Mouse (Mus musculus) fibroblast of lung, adult 2 months (primary cell): ENCODE measurements at regions not wholly inside any gene's neighbourhood (a gene's known extent, or its start where the extent isn't known, plus 50 kb on each side); places are given as distances from the start of the nearest gene placed in this dataset.
A peak's percentile ranks its signal among the peaks of the same experiment; 100 is the strongest.

Experiments
- DNase-seq: peaks from one replicate; pipeline ENCODE4 v3.0.0-alpha.2; 2011; ENCODE audit warnings: low read depth

DNA sequence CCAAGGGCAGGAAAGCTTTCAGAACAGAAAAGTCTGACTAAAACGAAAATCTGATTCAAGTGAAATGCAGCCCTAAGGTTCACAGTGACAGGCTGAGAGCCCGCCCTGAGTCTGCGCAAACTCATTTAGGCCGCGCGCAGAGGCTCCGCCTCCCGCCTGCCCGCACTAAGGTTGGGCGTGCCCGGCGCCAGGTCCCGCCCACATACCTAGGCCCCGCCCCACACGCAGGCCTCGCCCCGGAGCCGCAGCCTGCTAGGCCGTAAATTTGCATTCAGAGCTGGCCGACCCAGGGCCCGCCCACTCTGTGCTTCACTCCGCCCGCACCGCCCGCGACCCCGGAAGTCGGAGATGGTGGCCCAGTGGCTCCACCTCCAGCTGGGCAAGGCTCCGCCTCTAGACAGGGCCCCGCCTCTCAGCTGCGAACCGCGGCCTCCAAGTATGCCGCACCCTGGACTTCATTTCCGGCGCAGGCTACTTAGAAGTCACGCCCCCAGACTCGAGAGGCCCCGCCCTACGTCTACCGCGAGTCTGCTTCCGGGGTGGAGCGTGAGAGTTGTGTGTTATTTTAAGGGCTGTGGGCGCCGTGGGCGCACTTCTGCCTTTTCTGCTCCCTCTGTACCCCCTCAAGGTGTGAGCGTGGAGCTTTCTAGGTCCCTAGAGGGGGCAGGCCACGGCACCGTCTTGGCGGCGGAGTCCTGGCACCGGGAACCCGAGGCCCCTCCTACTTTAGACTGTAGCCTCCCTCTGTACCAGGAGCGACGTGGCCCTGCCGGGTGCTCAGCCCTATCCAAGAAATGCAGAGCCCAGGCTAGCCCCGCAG, 52.3 kb upstream of the Wnt7b start:
- DNase-seq: peak; percentile 98

DNA sequence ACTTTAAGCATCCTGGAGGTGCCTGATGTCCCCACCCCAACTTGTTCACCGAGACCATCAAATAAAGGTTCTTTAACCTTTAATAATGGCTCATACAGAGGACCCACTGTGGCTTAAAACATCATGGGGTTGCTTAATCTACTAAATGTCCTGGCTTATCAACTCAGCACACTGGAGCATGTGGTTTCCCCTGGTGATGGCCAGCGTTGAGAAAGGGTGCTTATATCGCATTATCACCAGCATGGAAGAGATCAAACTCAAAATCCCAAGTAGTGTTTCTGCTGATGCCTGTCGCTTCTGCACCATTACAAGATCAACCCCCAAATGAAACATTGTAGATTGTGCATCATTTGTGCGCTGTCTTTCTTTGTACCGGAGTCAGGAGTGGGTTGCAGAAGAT, 53.2 kb upstream of the Wnt7b start:
- no peak for DNase-seq

DNA sequence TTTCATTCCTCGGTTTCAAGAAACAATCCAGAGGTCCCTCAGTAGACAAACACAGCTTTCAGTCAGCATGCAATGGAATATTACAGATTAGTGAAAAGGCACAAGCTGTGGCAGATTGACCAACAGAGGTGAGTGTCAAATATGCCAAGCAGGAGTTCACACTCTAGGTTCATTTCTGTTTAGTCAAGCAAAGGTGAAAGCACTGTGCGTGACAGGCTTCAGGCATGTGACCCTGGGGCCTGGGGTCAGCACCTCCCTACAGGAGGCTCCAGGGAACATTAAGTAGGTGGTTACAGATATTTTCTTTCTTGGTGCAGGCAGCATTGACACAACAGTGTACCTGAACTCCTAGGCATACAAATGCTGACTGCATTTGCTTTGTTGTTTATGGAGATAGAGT, 57.3 kb upstream of the Wnt7b start:
- no peak for DNase-seq

DNA sequence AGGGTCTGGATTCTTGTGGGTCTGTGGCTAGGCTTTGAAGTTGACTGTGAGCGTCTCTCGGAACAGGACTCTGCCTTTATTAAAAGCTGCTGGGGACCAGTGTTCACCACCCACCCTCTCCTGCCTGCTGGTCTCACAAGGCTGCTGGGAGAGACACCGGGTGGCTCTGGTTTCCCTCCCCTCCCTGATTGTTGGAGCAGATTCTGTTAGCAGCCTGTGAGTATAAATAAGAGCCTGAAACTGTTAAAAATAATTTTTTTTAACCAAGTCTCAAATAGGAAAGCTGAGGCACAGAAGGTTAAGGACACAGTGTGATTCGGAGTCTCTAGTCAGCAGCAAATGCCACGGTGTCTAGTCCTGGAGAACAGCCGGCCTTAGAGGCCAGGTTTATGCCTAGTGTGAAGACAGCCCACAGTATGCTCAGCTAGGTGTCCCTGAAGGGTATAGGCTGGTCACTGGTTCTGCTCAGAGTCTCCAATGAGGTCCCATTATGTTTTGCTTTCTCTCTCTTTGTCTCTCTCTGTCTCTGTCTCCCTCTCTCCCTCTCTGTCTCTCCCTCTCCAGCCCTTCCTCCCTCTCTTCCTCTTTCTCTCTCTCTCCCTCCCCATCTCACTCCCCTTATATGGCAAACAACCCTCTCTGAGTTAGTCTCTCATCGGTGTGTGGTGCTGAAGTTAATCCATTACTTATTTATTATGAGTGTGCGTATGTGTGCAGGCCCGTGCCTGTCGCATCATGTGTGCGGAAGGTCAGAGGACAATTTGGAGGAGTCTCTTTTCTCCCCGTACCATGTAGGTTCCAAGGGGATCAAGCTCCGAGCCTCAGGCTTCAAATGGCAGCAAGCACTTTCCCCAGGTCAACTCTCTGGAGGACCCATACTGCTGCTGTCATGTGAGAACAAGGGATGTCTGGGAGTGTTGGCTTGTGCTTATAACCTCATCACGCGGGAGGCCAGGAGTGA, 59.1 kb upstream of the Wnt7b start:
- no peak for DNase-seq

DNA sequence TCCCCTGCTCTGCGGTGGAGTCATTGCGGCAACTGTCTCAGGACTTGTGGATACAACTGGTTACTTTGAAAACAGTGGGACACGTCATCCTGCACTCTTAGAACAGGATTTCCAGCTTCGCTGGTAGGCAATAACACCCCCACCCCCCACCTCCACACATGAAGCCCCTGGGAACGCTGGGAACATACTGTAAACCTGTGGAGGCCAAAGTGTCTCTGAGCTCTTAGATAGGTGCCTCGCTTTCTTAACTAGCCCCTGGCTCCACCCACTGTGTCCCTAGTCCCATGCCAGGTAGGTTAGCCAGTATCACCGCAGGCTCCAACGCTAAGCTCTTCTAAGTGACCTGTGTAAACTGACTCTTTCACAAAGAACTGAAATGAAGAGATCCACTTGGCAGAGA, 63.1 kb upstream of the Wnt7b start:
- no peak for DNase-seq

DNA sequence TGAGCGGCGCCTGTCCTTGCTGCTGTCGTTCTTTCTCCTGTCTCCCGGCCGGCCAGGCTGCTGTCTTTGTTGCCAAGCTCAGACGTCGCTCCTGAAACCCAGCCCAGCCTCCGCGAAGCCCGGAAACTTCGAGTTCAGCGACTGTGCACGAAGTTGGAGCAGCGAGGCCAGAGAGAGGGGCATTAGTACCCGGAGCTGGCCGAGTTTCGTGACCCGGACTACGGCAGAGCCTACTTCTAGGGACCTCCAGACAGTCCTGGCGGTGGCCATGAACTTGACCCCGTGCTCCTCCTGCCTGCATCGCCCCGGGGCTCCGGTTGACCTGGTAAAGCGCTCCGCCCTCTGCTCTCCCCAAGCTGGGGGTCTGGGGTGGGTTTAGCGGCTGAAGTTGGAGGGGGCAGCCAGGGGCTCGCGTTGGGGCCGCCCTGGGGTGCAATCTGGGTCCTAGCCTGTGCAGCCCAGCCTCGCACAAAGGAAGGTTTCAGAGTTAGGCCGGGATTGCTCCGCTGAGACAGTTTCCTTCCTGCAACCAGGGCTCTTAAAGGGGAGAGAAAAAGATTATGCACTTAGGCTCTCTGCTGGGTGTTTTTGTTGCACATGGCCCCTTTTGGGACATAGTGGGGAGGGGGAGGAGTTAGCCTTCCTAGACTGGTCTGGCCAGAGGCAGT, 63.8 kb upstream of the Wnt7b start:
- no peak for DNase-seq

DNA sequence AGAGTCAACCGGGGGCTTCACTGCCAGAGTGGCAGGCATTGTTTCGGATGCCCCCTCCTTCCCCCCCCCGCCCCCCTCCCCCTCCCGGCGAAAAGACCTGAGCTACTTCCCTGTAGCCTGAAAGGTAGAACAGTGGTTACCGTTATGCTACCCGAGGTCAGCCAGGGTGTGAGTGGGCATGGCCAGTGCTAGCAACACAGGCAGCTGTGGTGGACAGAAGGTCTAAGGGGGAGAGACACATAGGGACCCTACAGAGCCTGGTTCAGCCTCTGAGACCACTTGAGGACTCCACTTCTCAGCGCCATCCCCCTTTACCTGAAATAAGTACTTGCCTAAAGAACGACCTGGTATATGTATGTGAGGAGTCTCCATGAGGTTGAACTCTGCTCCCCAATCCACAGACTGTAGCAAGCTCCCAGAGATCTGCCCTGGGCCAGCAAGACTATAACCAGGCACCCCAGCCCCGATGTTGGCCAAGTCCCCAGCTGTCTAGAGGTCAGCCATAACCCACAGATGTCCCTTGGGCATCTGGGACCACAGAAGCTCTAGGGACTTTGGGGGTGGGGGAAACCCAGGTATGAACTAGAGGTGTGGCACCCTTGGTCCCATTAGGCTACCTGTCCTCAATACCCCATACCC, 64.5 kb upstream of the Wnt7b start:
- no peak for DNase-seq

DNA sequence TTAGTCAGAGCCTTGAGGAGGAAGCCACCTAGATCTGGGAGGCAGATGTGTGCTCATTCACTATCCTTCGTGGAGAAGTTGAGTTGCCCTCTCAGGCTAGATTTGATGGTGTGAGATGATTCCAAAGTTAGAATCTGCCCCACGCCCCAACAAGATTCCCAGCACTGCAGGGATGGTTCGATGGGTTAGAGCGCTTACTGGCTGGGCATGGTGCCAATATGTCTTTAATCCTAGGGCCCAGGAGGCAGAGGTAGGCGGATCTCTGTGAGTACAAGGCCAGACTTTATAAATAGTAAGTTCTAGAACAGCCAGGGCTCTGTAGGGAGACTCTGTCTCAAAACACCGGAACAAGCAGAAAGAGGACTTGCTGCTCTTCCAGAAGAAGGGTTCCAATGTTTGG, 65.3 kb upstream of the Wnt7b start:
- no peak for DNase-seq

DNA sequence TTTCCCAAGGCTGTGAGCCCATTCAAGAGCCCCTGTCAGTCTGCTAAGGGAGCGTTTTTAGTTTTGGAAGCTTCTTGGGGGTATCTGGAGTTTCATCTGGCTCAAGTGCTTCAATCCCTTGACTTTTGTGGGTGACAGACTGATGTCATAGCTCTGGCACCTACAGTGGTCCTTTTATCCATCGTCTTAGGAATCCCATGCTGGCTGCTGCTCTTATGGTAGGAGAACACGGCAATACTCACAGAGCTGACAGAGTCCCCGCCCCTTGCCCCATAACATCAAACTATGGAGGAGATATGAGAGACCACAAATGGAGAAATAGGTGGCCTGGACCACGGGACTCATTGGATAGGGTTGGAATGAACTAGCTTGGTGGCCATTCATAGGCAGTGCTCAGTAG, 68.0 kb upstream of the Wnt7b start:
- no peak for DNase-seq

DNA sequence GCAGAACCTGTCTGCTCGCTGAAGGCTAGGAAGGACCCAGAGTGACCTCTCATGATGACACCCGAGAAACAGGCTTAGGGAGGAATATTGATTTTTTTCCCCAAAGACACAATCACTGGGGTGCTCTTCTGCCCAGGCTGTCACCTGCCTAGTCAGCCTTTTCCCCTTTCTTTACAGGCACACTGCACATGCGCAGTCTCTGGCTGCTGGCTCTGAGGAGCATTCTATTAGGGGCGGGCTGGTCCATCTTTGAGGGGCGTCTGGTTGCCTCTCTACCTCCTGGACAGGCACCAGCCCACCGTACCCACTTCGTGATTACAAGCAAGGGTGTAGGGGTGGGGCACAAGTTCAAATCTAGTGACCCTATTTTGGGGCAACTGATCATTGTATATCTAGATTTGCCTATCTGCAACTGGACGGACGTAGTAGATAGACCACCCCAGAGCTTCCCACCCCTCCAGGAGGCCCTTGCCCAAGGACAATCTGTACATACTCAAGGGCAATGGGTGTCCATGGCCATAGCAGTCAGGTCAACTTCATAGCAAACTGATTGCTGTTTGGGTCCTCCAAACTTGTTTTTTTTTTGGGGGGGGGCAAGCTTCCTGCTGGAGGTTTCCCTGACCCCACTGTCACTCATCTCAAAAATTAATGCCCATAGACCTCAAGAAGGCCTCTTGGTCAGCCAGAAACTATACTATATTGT, 69.6 kb upstream of the Wnt7b start:
- no peak for DNase-seq

DNA sequence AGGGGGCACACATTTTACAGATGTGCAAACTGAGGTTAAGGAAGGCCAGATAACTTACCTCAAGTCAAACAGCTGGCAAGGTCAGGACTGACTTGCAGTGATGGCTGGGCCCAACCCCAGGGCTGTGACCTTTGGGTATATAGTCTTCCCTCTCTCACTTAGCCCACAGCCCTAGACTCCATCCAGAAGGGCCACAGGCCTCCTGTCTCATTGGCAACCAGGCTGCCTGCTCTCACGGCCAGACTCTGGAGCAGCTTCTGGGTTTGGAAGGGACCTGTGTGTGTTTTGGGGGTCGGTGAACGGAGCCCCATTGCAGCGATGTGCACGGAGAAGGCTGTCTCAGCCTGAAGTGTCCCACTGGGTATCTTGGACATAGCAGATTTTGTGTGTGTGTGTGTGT, 70.2 kb upstream of the Wnt7b start:
- DNase-seq: no peak

DNA sequence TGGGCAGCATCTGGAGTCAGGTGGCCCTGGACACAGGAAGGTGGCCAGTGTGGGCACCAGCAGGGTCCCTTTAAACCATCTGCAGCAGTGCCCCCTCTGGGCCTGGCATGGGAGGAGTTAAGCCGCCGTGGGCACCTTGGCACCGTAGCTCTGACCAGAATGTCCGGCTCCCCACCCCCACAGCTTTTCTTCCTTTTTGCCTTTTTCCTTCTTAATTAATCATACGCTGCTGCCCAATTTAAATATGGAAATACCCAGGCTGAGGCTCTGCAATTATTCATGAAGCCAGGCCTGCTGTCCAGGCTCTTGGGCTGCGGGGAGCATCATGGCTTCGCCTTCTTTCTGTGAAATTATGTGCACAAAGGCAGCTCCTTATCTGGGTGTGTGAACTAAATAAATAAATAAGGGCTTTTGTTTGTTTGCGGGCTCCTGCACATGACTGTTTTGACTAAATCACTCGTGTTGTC, 70.6 kb upstream of the Wnt7b start:
- DNase-seq: no peak

DNA sequence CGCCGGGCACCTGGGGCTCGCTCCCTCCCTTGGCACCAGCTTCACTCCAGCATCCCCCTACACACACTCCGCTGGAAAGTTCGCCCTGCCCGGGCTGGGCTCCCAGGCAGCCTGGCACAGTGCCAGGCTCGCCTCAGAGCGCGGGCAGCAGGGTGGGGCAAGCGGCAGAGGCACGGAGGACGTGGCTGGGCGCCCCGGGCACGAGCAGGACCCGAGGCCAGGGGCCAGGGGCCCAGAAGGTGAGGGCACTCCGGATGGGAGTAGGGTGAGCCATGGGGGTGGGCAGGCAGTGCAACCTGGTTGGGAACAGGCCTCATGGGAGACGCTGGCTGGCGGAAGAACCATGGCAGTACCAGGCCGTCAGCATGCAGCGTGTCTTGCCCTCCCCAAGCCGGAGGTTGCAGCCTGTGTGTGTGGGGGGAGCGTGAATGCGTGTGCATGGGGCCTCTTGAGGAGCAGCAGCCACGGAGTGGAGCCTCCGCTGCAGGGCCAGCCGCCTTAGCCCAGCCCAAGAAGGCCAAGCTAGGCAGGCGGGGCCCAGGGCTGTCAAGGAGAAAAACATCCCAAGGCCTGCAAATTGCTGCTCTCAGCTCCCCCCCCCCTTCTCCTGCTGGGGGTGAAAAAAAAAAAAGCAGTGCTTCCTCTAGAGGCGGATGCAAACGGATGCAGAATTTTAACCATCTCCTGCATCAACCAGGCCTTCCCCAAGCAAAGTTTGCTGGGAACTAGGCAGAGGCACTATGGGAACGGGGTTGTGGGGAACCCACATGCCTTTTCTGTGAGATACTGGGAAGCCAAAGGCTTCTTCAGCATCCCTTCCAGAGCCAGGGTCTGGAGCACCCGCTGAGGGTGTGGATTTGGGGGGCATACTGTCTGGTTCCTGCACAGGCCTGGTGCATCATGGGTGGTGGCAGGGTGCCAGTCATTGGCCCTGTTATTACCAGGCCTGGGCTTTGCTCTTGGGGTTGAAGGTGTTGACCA, 71.4 kb upstream of the Wnt7b start:
- peak; percentile 89 for DNase-seq

DNA sequence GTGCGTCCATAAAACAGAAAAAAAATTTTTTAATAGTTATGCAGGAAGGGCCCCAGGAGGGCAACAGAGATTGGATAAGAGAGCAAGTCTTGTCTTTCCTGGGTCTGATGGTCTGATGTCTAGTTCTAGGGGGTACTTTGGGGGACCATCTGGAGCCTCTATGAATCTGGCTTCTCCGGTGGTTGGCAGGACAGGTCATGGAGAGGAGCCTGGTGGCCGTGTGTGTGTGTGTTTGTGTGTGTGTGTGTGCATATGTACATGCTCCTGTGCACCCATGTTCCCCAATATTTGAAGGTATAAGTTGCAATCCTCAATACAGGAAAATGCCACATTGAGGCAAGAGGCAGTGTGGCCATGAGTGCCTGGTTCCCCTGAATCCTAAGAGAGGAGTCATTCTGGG, 72.5 kb upstream of the Wnt7b start:
- no peak for DNase-seq

DNA sequence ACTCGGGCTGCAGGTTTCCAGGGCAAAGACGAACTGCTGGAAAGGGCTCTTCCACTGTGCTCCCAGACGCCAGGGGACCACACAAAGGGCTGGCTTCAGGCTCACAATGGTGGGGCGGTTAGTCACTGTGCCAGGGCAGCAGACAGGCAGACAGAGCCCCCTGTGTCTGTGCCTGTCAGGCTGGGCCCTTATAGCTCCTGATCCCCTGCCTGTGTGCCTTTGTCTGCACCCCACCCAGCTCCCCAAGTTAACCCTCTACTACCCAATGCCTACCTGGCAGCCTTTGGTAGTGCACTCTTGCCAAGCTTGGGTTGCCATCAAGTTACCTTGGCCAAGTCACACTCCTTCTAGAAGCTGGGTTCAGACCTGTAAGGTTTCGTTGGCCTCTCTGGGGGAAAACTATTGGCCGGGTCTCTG, 73.5 kb upstream of the Wnt7b start:
- DNase-seq: peak; percentile 52

DNA sequence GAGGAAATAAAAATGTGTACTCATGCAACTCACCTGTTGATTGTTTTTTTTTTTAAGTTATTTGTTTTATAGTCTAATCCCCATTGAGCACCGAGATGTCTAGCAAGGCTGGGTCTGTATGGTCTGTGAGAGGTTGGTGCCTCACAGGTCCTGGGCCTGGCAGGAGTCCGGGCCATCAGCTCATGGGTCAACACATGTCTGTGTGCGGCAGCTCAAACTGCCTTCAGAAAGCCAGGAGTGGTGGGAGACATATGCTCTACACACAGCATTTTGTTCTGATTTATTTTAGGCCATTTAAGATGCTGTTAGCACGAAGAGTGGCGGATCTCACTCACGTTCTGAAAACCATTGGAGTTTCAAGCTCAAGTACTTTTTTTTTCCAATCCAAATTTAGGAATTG, 74.6 kb upstream of the Wnt7b start:
- peak; percentile 44 for DNase-seq

DNA sequence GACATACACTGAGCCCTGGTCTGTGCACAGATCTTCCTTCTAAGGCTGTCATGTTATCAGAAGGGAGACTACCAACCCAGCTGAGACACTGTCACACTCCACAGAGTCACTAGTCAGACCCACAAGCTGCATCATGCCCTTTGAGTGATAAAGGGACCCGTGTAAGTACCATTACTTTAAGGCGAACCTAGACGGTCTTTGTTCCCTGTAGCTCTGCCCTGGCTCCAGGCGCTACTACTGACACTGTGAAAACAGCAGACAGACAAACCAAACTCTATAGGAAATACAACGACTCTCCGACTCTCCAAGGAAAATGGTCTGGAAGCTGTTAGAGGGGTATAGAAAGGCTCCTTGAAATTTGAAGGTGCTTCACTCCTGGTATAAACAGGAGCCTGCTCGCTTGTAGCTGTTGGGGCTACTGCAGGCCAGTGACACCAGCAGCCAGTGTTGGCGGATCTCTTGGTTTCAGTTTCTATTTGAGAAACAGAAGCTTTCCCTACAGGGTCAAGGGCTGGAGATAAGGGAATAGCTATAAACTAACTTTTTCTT, 75.2 kb upstream of the Wnt7b start:
- peak; percentile 52 for DNase-seq

DNA sequence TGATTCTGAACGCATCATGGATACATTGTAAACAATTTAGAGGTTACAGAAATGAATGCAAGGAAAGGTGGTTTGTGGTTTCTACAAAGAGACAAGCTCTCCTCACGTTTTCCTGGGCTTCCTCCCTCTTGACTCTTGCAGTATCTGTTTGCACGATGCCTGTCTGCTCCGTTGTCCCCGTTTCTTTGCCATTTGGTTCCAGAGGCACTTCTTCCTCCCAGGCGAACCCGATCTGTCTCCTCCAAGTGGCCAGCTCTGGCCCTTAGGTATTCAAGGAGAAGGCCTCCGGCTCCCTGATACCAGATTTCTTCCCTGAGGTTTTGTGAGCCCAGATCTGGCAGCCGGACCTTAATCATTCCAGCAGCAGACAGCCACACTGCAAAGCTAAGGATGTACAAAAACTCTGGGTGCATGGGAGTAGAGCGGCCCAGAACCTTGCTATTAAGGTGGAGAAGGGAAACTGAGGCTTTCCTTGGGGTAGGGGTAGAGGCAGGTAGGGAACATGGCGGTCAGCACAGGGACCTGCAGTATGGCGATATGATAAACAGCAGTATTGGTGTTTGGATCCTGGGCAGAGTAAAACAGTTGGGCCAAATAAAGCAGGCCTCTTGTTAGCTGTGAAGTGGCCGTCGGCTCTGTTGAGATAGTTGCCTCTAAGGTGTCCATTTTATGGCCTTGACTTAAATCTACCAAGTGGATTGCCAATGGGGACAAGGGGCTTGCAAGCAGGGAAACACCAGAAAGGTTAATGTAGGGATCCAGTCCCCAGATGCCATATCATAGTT, 76.0 kb upstream of the Wnt7b start:
- DNase-seq: no peak
